Comparison of ENCODE assay signal across 9 mouse cellular contexts in genomic region chr10:57571211-57571730, GRCm38 (mm10). TPM values are rescaled to one million over a fixed set of nuclear protein-coding genes. Genes with fewer than 3 reads are reported as not detected.
DNase-seq lines count a peak whose midpoint lies in the region; ATAC-seq and TF ChIP-seq lines count a peak whose summit lies in the region.
"Had no signal": no experiment of that assay in that cellular context is flagged by ENCODE, and none has a peak within 500 bp of the region (broad histone marks: within the 10 kb centered on the region; RNA-seq: fewer than 3 reads in every experiment).

No protein-coding gene starts in this region.

- WGBS in kidney, adult 2 months = 34% methylated on average over 8 of the region's 8 CpGs
- 41% methylated on average over 8 of the region's 8 CpGs for WGBS in kidney, embryonic 14.5 days
- 38% methylated on average over 8 of the region's 8 CpGs for WGBS in limb, embryonic 14.5 days

- DNase-seq in kidney, adult 2 months = peak; percentile 67
- DNase-seq in ZHBTc4 (ENCODE audit: low read depth, low spot score) = peak; percentile 78
- peak; percentile 41 for DNase-seq in limb, embryonic 14.5 days (ENCODE audit: low spot score)
- DNase-seq in thymus, postnatal 4 days = peak; percentile 77

- no peaks in the 10 kb centered on the region for H3K9me3 ChIP-seq in kidney, embryonic 14.5 days (ENCODE audit: control insufficient read depth, low read length)
- H3K9me3 ChIP-seq in limb, embryonic 14.5 days (ENCODE audit: control insufficient read depth, low read length) = no peaks in the 10 kb centered on the region

- H3K4me3 ChIP-seq in kidney, adult 2 months (ENCODE audit: insufficient read depth, low read depth, low read length) = no peak overlapping the region
- no peak overlapping the region for H3K4me3 ChIP-seq in kidney, embryonic 14.5 days (ENCODE audit: low read length)
- no peak overlapping the region for H3K4me3 ChIP-seq in cortical plate, adult 2 months (ENCODE audit: insufficient read depth, low read length)
- H3K4me3 ChIP-seq in limb, embryonic 14.5 days (replicated peaks; ENCODE audit: low read length) = no peak overlapping the region
- H3K4me3 ChIP-seq: erythroblast, embryonic 14.5 days had no signal

- H3K4me1 ChIP-seq in kidney, adult 2 months (ENCODE audit: control insufficient read depth, insufficient read depth, low read length) = no peaks in the 10 kb centered on the region
- H3K4me1 ChIP-seq in kidney, embryonic 14.5 days (ENCODE audit: control insufficient read depth, insufficient read depth, low read length) = no peaks in the 10 kb centered on the region
- H3K4me1 ChIP-seq in cortical plate, adult 2 months (ENCODE audit: control insufficient read depth, insufficient read depth, low read length) = peaks cover 1% of the 10 kb centered on the region; the same call in 1 of the 2 replicates
- no peaks in the 10 kb centered on the region for H3K4me1 ChIP-seq in limb, embryonic 14.5 days (ENCODE audit: control insufficient read depth, insufficient read depth, low read length)

- no peaks in the 10 kb centered on the region for H3K36me3 ChIP-seq in kidney, adult 2 months (ENCODE audit: control insufficient read depth, insufficient read depth, low read length)
- H3K36me3 ChIP-seq in kidney, embryonic 14.5 days (ENCODE audit: control insufficient read depth, insufficient read depth, low read length) = no peaks in the 10 kb centered on the region
- no peaks in the 10 kb centered on the region for H3K36me3 ChIP-seq in limb, embryonic 14.5 days (ENCODE audit: control insufficient read depth, insufficient read depth, low read length)

- no peak for TF ChIP-seq POLR2A in kidney, adult 2 months (IDR thresholded peaks at IDR 0.05; ENCODE audit: low read depth, low read length)
- no peak for TF ChIP-seq POLR2A in cortical plate, adult 2 months (IDR thresholded peaks at IDR 0.05; ENCODE audit: extremely low read depth, insufficient read depth, low read length)
- no peak for TF ChIP-seq POLR2A in limb, embryonic 14.5 days (IDR thresholded peaks at IDR 0.05; ENCODE audit: borderline replicate concordance, extremely low read depth, insufficient read depth, insufficient read length)

- no peak overlapping the region for H3K27ac ChIP-seq in kidney, adult 2 months (ENCODE audit: insufficient read depth, low read depth, low read length)
- no peak overlapping the region for H3K27ac ChIP-seq in kidney, embryonic 14.5 days (ENCODE audit: low read depth, low read length)
- no peak overlapping the region for H3K27ac ChIP-seq in cortical plate, adult 2 months (ENCODE audit: insufficient read depth, low read length)
- no peak overlapping the region for H3K27ac ChIP-seq in limb, embryonic 14.5 days (replicated peaks; ENCODE audit: low read depth, low read length)

- H3K9ac ChIP-seq in kidney, embryonic 14.5 days (ENCODE audit: low read depth, low read length) = no peak overlapping the region
- H3K9ac ChIP-seq in limb, embryonic 14.5 days (ENCODE audit: low read depth, low read length, severe bottlenecking) = no peak overlapping the region

- no peaks in the 10 kb centered on the region for H3K27me3 ChIP-seq in kidney, adult 2 months (replicated peaks; ENCODE audit: control insufficient read depth, insufficient read depth, low read length)
- H3K27me3 ChIP-seq in kidney, embryonic 14.5 days (ENCODE audit: control insufficient read depth, insufficient read depth, low read length) = no peaks in the 10 kb centered on the region
- H3K27me3 ChIP-seq in limb, embryonic 14.5 days (ENCODE audit: control insufficient read depth, insufficient read depth, low read length) = no peaks in the 10 kb centered on the region

- H3K4me2 ChIP-seq in kidney, embryonic 14.5 days (replicated peaks; ENCODE audit: low read depth, low read length) = no peak overlapping the region
- H3K4me2 ChIP-seq in limb, embryonic 14.5 days (replicated peaks; ENCODE audit: low read depth, low read length, severe bottlenecking) = no peak overlapping the region

- peak; percentile 80 for TF ChIP-seq CTCF in kidney, adult 2 months (conservative IDR thresholded peaks at IDR 0.05; ENCODE audit: insufficient read depth, insufficient read length, low read depth, low read length)
- TF ChIP-seq CTCF in cortical plate, adult 2 months (IDR thresholded peaks at IDR 0.05; ENCODE audit: extremely low read depth, insufficient read depth, low read length) = peak; percentile 50

- ATAC-seq in kidney, embryonic 14.5 days (ENCODE audit: low FRiP score, low TSS enrichment) = no peak
- ATAC-seq in hematopoietic stem cell, adult 5-6 weeks (replicated peaks in 1 of 2; ENCODE audit: insufficient read depth in 1 of 2, low FRiP score in 2 of 2, low TSS enrichment in 1 of 2, low read depth in 1 of 2, poor library complexity in 2 of 2, severe bottlenecking in 2 of 2) = peak; percentile 90 to 92
- ATAC-seq in limb, embryonic 14.5 days (ENCODE audit: low FRiP score, low read depth) = no peak
- peak; percentile 88 for ATAC-seq in neutrophil, adult 5-6 weeks (ENCODE audit: extremely low read depth, insufficient number of reproducible peaks, low FRiP score, poor library complexity, severe bottlenecking)

RNA-seq across cellular contexts. Expression of gene Serinc1, which starts 38.9 kb away (rescaled TPM):
- 61.0 and 76.6 TPM in 2 replicates for polyA plus RNA-seq in kidney, adult 2 months (2012; rRNA removed)
- polyA plus RNA-seq in kidney, embryonic 14.5 days (2014; fragmentation: Nextera tagmentation; extraction: Ambion mirVana) = 124 and 154 TPM in 2 replicates
- polyA plus RNA-seq in cortical plate, adult 2 months (2012; rRNA removed) = 598 and 609 TPM in 2 replicates
- total RNA-seq in hematopoietic stem cell, adult 5-6 weeks (2017) = 99.4 and 147 TPM in 2 replicates
- polyA plus RNA-seq in limb, embryonic 14.5 days (2012; rRNA removed) = 113 and 114 TPM in 2 replicates
- 160 and 170 TPM in 2 replicates for polyA plus RNA-seq in limb, embryonic 14.5 days (2014; fragmentation: Nextera tagmentation; extraction: Ambion mirVana)
- total RNA-seq in neutrophil, adult 5-6 weeks (2017) = 133 and 137 TPM in 2 replicates

Comparison
In these comparisons a context has a peak if more than half of its experiments do, and no peak if none do; other contexts are left out.
1. ATAC-seq: peak in hematopoietic stem cell, adult 5-6 weeks (2 of 2) and neutrophil, adult 5-6 weeks (single experiment); none in kidney, embryonic 14.5 days (single experiment) and limb, embryonic 14.5 days (single experiment).
2. Peak in every context shown above with its lines, with median percentiles within 50 percentile points of each other: DNase-seq.